Mouse (Mus musculus): ENCODE data around the gene Mllt1.
"Not testable (repeated sequence)": the region's sequence is repeated elsewhere in the genome, so short reads cannot be mapped to it uniquely, and the experiment has no call there.

Gene Mllt1

DNA sequence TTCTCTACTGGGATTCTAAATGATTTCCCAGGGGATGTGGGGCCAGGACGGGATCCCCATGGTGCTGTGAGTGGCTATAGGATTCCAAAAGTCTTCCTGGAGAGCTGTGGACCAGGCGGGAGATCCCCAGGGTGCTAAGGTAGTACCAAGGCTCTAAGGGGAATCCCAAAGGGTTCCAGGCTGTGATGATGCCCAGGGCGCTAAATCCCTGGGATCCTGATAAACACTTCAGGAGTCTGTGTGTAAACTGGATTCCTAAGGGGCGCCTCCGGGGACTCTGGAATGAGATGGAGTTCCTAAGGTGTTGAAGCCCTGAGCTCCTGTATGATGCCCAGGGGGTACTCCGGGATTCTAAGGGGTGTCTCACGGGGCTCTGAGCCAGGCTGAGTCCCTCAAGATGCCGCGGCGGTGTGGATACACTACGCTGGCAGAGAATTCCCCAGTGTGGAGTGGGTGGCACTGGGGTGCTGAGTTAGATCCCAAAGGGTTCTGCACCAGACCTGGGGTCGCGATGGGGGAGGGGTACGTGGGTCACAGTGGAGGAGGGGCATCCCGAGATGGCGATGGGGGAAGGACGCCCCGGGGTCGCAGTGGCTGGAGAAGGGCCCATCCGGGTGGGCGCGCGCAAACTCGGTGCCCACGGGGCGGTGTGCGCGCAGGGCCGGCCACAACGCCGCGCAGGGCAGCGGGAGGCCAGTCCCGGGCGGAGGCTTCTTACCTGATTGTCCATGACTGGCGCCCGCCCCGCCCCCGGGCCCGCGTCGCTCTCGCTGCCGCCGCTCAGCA is 477 bp downstream of the Mllt1 start:
- peak; percentile 23 to 29 for DNase-seq (ENCODE audit: low spot score in 2 of 2)

DNA sequence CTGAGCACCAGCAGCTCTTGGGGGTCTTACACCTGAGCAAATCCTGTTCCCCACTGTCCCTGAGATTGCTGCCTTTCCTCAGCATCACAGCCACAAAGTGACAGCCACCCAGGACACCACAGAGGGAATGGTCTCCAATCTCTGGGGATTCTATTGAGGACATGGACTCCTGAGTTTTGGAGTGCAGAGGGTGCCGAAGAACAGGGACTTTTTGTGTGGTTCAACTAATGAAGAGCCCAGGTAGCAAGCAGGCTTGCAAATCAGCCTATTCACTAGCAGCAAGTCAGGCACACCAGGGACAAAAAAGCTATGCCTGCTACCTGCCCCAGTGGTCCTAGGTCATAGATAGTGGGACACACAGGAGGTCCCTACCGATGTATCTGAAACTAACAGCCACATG is 1.8 kb downstream of the Mllt1 start:
- no peak for DNase-seq (ENCODE audit: low spot score in 2 of 2)

DNA sequence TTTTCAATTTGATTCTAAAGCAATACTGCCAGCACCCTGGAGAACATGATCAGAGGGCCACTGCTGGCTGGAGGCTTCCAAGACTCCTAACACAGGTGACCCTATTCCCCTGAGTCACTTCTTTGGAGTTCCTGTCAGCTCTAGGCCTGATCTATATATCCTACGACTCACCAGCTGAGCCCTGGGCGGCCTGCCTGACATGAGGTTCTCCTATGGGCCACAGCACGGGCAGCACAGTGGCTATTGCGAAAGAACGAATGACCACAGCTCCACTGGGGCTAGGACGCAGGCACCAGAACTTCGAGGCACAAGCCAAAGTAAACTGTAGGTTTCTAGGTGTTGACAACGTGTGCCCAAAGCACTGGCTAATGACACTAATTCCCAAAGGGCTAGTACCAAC is 5.2 kb downstream of the Mllt1 start:
- DNase-seq (ENCODE audit: low spot score in 2 of 2) = no peak

DNA sequence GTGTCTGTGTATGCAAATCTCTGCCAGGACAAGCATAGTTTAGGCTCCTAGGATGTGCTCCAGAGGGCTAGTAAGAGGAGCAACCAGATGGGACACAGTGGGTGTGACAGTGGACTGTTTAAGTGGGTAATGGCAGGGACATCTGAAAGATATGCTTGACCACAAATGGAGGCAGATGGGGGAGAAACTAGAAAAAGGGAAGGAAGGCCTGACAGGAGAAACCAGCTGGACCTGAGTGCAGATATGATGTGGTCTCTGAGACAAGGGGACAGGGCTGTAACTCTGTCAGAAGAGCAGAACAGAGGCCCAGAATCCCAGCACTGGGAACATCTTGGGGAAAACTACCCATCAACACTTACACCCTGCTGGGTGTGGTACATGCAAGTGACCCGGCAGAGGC is 5.7 kb downstream of the Mllt1 start:
- no peak for DNase-seq (ENCODE audit: low spot score in 2 of 2)

DNA sequence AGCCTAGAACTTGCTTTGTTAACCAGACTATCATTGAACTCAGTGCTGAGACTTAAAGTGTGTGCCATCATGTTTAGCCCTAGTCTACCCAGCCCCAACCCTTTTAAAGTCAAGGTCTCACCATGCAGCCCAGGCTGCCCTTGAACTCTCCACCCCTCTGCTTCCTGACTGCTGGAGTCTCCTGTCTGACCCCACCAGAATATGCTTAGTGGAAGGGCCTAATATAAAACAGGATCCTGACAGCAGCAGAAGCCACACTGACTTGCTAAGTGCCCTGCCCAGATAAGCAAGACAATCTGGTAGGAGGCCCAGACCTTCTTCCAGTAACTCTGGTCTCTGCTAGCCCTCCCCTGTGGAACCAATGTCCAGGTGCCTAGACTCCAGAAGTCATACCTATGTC is 6.1 kb downstream of the Mllt1 start:
- DNase-seq (ENCODE audit: low spot score in 2 of 2) = no peak

DNA sequence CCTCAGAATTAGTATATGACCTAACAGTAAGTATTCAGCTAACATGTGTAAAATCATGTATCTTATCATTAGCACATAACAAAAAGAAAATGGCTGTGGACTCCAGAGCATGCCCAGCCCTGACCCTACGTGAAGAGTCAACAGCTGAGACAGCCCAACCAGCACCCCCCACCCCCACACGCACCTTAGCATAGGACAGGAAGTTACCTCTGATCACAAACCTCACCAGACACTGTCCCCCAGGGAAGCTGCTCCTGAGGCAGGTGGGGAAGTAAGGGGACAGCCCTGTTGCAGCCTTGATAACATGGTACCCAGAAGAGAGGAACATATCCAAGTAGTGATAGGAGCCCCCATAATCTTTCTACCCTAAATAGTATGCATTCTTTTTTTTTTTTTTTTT is 9.2 kb downstream of the Mllt1 start:
- no peak for DNase-seq (ENCODE audit: low spot score in 2 of 2)

DNA sequence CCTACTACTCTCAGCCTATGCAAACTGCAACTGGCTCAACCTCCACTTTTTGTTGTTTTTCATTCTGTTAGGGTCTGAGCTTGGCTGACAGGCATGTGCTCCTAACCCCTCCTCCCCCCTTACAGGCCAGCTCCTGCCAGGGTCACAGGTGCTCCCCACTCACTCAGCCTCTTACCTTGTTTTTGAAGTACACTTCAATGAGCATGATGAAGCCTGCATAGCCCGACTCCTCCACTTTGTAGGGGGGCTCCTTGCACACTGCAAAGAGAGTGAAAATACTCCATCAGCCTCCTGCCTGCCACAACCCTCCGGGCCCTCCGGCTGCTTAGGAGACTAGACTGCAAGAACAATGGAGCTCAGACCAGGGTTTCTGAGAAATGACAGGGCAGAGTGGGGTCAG is 15.5 kb downstream of the Mllt1 start:
- no peak for DNase-seq (ENCODE audit: low spot score in 2 of 2)

DNA sequence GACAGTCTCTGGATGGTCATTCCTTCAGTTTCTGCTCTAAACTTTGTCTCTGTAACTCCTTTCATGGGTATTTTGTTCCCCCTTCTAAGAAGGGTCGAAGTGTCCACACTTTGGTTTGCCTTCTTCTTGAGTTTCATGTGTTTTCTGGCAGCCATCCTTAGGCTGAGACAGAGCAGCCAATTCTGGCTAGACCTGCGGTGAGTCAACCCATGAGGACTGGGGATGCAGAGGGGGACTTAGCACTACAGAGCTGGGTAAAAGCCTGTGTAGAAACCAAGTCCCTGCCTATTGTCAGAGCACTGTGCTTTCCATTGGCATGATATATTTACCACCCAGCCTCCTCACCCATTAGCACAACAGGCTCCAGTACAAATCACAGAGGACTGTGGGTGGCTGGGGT is 18.0 kb downstream of the Mllt1 start:
- DNase-seq (ENCODE audit: low spot score in 2 of 2) = no peak

DNA sequence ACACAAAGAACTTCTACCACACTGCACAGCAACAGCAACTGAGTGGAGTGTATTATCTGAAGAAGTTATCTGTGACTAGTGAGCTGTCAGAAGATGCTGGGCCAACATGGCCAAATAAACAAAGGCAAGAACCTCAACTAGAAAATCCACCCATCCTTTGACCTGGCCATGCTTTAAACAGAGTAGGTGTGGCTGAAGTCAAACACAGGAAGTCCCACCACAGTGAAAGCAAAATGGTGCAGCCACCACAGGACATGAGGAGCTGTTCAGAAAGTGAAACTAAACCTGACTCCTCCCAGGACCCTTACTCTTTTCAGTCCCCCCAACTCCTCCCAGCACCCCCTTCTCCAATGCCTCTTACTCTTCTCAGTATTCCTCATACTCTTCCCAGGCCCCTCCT is 21.8 kb downstream of the Mllt1 start:
- no peak for DNase-seq (ENCODE audit: low spot score in 2 of 2)

DNA sequence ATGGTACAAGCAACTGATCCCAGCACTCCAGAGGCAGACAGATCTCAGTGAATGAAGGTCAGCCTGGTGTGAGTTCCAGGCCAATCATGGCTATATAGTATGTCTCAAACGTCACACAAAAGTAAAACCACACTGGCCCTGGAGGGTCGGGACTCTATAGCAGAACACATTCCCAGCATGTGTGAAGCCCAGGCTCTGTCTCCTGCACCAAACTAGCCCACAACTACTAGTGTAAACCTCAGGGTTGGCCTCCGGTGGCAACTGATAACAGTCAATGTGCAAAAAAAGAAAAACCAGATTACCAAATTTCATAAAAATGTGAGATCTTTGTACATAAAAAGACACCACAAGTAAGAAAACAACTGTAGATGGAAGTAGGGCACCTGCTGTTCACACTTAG is 22.2 kb downstream of the Mllt1 start:
- no peak for DNase-seq (ENCODE audit: low spot score in 2 of 2)

DNA sequence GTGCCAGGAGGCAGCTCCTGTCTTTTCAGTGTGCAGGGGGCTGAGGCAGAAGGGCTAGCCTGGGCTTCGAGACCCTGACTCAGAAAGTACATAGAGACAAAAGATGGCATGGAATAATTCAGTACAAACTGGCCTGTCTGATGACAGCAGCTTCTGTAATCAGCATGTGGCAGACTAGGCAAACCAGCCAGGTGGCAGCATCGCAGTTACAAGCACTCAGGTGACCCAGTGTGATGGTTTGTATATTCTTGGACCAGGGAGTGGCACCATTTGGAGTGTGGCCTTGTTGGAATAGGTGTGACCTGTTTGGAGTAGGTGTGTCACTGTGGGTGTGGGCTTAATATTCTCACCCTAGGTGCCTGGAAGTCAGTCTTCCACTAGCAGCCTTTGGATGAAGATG is 25.5 kb downstream of the Mllt1 start:
- not testable (repeated sequence) for DNase-seq (ENCODE audit: low spot score in 2 of 2)

DNA sequence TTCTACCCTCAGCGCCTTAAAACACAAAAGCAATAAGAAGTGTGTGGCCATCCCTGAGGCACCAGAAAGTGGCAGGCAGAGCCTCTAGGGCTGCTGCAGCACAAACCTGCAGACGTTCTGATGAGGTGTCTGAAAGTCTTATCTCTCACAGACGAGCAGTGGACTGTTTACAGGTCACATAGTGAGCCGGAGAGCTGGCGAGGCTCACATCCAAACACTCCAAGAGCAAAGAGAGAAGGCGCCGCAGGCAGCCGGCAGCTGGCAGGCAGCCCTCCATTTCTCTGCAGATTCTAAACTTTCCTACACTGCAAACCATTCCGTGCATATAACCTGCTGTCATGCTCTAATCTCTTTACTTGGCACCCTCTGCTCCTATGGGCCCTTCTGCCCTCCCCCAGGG is 27.3 kb downstream of the Mllt1 start:
- no peak for DNase-seq (ENCODE audit: low spot score in 2 of 2)

DNA sequence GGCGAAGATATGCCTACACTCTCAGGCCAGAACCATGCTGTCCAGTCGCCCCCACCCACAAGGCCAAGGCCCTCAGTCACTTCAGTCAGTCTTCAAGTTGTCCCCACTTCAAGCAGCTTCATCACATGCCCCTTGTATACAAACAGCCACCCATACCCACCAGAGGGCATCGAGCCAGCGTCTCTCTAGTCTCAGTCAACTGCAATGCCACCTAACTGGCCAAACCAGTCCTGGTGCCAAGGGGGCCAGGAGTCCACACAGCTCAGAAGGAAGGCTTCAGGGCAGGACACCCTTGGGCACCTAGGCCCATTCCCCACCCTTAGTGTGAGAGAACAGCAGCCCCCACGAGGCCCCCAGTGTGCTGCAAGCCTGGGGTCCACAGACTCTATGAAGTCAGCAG is 28.1 kb downstream of the Mllt1 start:
- DNase-seq (ENCODE audit: low spot score in 2 of 2) = no peak

DNA sequence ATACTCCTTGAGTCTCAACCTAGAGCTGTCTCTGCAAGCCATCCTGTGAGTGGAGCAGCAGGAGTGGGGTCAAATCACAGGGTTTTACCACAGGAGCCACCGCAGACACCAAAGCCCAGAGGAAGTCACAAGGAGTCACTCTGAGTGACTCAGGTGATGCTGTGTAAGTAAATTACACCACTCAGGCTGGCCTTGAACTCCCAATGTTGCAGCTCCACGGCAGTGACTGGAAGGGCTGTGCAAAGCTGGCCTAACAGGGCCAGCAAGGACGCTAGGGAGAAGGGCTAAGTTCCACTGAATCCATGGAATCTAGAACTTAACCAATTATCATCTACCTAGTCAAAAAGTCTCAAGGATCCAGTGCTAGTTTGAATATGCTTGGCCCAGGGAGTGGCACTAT is 29.0 kb downstream of the Mllt1 start:
- no peak for DNase-seq (ENCODE audit: low spot score in 2 of 2)

DNA sequence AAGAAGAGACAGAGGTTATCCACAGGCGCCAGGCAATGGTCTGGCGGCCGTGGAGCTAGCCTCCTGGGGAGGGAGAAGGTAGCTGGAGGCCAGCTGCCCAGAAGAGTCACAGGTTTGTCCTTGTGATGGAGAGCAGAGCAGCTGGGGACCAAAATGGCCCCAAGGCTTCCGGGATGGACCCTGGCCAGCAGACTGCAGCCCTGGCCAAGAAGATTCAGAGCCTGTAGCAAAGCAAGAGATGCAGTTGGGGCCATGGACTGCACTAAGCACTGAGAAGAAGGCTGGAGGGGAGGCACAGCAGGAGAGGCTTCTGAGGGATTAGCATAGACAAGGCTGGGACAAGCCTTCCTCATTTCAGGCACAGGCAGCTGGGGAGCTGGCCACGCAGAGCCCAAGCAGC is 32.5 kb downstream of the Mllt1 start:
- DNase-seq (ENCODE audit: low spot score in 2 of 2) = no peak

DNA sequence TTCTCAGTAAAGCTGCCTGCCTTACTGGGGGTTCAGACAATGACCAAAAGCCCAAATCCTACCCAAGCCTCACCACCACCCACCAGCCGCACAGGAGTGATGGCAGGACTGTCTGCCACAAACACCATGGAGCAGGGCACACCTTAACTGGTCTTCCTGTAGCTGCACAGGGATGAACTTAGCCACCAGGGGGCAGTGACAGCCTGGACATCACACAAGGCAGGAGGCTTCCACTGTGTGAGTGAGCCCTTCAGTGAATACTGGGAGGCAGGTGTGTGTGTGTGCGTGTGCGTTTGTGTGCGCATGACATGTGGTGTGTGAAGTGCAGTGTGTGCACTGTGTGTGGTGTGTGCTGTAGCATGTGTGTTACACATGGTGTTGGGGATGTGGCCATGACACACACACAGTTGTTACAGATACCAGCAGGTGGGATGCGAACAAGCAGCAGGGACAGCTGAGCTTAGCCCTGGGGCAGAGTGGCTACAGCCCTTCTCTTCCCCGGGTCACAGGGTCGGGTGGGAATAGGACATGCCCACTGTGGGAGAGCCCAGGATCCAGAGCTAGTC is 37.5 kb downstream of the Mllt1 start:
- peak; percentile 87 to 90 for DNase-seq (ENCODE audit: low spot score in 2 of 2)

DNA sequence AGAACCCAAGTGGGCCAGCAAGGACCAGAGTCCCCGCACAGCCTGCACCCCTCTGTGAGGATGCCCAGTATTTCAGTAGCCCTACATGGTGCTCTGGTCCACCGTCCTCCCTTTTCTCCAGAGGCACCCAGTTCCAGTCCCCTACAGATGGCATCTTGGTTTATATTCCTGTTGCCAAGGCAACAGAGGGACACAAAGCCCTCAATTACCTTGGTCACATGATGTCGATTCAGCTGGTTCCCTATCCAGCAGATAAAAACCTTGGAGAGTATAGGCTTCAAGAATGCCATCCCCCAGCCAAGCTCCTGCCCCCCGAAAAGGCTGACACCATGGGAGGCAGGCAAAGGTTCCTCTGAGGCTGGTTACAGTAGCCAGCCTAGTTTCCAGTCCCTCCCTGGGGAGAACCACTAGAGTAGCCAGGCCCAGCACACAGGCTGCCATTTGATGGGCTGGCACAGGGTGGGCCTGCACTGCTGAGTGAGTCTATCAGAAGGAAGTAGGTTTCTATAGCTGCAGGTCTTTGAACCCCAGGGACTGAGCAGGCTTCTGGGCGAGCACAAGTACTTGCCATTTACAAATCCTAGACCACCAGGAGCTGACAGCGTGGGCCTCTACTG is 38.6 kb downstream of the Mllt1 start:
- peak; percentile 32 to 34 for DNase-seq (ENCODE audit: low spot score in 2 of 2)

DNA sequence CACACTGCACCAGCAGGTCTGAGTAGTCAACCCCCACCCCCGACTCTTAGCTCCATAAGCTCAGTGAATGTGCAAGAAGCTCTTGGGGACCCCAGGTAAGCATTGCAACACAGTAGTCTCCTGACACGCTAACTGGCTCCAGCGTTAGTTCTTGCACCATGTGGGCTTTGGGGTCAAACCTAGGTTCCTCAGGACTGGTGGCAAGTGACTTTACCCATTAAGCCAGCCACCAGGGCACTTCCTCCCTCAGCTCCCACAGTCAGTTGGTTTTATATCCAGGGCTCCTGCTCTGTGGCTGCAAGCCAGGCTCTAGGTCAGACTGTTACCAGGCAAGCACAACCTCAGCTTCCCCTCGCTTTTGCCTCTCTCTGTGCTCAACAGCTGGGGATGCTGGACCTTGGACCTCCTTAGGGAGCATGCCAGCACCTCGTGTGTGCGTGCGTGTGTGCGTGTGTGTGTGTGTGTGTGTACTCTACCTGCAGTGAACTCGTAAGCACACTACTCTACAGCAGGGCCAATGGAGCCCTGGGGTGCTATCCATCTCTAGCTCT is 39.8 kb downstream of the Mllt1 start:
- no peak for DNase-seq (ENCODE audit: low spot score in 2 of 2)

DNA sequence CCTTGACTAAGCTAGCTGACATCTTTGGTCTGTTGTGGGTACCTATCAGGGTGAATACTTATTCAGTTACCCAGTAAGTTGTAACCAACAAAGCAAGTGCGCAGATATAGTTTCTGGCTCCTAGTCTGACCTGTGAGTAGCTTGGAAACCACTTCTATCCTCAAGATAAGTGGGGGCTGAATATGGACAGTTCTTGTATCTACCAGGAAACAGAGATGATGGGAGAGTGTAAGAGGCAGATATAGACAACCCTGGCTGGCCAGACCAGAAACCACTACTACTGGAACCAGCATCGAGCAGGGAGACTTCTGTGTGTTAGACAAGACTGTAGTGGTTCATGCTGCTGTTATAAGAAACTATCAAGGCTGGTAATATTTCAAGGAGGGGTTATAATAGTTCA is 45.2 kb downstream of the Mllt1 start:
- no peak for DNase-seq (ENCODE audit: low spot score in 2 of 2)

DNA sequence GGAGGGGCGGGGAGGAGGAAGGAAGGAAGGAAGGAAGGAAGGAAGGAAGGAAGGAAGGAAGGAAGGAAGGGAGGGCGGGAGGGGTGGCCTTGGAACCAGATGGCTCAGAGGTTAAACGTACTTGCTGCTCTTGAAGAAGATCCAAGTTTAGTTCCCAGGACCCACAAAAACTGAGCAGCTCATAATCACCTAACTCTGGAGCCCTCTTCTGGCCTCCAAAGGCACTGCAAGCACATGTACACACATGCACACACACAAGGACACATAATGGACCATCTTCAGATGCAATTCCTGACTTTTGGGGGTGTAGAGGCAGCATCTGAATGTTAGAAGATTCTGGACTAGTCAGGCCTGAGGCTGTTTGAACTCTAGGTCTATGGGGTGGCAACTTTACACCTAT is 47.2 kb downstream of the Mllt1 start:
- DNase-seq (ENCODE audit: low spot score in 2 of 2) = no peak

DNA sequence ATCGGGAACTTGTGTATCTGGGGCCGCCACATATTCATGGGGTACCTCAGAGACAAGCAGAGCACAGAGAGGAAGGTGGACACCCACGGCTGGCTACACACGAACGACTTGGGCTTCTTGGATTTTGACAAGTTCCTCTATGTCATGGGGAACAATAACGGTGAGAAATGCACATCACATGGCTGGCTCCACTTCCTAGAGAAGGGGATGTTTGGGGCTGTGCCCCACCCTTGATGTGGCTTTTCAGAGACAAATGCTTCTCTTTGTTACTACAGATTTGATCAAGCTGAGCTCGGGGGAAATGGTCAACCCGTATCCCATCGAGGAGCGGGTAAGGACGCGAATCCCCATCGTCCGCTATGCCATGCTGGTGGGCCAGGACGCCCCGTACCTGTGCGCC is 50.4 kb downstream of the Mllt1 start:
- no peak for DNase-seq (ENCODE audit: low spot score in 2 of 2)

DNA sequence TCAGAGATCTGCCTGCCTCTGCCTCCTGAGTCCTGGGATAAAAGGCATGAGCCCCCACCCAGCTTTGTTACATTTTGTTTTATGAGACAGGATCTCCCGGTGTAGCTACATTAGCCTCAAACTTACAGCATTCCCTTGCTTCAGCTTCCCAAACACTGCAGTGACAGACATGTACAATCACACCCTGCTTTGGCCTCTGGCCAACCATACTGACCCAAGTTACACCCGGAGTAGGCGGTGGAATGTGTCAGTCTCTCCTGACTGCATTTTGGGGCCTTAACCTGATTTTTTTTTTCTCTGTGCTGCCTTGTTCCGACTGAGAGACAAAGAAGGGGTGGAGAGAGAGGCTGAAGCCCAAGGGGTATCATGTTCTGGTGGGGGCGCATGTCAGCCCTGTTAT is 50.9 kb downstream of the Mllt1 start:
- DNase-seq (ENCODE audit: low spot score in 2 of 2) = no peak

DNA sequence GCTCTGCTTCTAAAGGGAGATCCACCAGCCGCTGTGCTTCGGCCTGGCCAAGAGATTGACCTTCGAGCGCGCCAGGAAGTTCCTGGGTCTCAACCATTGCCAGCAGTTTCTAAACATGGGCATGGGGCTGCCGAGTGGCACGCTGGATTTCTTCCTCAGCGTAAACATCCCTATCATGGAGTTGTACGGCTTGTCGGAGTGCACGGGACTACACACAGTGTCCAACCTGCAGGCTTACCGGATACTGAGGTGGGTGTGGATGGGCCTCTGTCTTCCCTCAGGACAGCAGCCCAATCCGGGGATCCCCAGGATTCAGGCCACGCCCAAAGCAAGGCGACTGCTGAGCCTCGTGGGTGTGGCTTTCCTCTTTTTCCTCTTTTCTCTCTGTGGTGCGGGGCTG is 51.6 kb downstream of the Mllt1 start:
- DNase-seq (ENCODE audit: low spot score in 2 of 2) = no peak

All from right cerebral cortex, adult 2 months (tissue).